Mouse (Mus musculus): ENCODE results near the gene Slc15a3. TPM values are rescaled to one million over a fixed set of nuclear protein-coding genes. Genes with fewer than 3 reads are reported as not detected.

The Slc15a3 gene
- 54.1 and 61.9 TPM in 2 replicates for total RNA-seq (2017)

DNA sequence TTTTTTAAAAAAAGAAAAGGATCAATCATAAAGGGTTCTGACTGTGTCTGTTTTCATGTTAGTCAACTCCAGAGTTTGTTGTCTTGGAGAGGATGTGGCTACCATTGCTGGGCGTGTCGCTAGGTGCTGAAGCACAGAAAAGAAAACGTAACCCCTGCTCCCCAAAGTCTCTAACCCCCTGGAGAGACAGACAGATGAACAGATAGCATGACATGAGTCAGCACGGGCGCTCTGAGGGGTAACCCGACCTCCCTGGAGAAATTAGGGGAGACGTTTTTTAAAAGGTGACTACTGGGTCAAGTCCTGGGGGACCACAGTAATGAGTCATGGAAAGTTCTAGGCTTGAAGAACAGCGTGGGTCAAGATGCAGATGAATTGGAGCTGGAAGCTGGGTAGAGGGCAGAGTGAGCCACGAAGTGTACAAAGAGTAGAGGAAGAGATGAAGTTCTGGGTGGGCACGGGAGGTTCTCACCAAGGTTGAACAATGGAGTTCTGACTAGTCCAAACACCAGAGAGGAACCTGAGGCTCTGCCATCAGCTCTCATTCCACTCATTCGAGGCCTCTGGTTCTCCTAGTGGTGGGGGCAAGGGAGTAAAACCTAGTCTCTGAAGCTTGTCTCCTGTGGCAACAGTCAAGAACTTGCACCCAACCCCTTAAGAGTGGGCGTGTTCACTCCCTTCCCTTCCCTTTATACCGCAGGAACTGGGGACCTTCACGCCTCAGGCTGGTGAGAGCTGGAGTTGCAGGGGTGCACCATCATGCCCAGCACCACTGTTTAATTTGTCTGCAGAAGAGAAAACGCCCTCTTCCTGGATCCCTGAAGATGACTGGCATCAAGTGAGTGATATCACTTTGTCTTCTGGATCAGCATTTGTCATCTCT is at the start of gene Slc15a3:
TSS of gene Slc15a3 (plus strand) at position 718 of the 883 bp plus-strand sequence.
- ATAC-seq (ENCODE audit: extremely low read depth, insufficient number of reproducible peaks, low FRiP score, poor library complexity, severe bottlenecking): no peak

DNA sequence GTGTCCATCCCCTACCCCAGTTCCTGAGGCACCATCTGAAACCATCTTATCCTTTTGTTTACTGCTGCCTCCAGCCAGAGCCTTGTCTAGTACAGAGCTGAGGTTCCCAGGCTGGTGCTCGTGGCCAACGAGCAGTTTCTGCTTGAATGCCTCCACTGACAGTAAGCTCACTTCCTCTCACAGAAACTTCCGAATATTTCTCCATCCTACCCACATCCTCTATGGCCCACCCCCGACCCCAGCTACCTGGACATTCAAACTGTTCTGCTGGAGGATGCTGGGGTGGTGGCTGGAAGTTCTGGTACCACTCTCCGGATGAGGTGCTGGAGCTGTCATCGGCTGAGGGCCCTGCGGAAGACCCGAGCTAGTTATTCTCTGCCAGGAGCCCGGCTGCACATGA is 49.2 kb upstream of the Slc15a3 start:
- ATAC-seq (ENCODE audit: extremely low read depth, insufficient number of reproducible peaks, low FRiP score, poor library complexity, severe bottlenecking): no peak

DNA sequence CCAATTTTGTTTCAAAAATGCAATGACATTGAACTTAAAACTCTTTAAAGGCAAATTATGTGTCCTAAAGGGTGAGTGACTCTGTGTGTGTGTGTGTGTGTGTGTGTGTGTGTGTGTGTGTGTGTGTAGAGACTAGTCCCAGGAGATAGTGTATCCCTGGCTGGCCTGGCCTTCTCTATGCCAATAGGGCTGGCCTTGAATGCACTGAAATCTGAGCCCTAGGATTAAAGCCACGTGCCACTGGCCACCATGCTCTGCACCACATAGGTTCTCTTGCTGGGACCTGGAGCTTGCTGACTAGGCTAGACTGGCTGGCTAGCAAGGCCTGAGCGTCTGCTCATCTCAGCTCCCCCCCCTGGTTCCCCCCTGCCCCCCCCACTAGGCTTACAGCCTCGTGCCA is 46.5 kb upstream of the Slc15a3 start:
- no peak for ATAC-seq (ENCODE audit: extremely low read depth, insufficient number of reproducible peaks, low FRiP score, poor library complexity, severe bottlenecking)

DNA sequence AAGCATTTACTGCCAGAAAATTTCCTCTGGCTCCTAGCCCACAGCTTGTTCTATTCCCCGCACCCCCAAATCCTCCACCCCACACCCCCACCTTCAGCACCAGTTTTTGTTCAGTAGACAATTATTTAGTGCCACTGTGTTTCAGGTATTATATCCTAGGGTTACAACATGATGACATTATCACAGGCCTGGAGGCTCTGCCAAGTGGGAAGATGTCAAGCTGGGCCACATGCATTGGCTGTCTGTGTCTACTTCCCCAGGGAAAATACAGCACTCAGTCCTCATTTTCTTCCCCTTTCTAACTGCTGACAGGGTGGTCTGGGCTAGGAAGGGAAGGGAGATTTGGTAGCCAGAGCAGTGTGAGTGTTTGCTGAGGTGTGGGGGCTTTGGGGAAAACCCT is 44.6 kb upstream of the Slc15a3 start:
- no peak for ATAC-seq (ENCODE audit: extremely low read depth, insufficient number of reproducible peaks, low FRiP score, poor library complexity, severe bottlenecking)

DNA sequence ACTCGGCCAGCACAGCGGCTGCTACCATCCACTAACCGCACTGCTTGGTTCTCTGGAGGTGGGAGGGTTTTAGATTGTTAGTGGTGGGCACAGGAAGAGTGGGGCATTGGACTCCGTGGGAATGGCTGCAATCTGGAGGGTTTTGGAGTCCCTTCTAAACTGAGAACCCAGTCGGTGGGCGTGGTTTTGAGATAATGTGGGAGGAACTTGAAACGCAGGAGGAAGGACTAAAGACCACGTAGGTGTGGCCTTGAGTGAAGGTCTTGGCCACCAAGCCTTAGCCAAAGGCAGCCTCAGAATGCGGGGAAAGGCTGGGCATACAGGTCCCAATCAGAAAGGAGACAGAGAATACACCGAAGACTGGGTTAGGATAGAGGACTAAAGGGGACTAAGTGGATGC is 41.0 kb upstream of the Slc15a3 start:
- no peak for ATAC-seq (ENCODE audit: extremely low read depth, insufficient number of reproducible peaks, low FRiP score, poor library complexity, severe bottlenecking)

DNA sequence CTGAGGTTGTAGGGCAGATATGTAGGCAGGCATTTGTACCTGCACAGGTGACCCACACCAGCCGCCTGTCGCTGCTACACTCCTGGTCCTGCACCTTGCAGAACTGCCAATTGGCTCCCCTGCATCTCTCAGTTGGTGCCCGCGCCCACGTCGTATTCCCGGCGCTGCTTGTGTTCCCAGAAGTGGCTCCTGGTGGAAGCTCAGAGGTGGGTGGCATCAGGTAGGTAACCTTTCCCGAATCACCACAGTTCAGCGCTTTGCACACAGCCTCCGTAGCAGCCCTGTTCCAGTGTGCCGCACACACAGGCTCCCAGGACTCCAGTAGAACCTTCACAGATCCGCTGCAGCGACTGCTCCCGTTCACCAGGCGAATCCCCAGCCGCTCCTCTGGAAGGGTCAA is 40.4 kb upstream of the Slc15a3 start:
- ATAC-seq (ENCODE audit: extremely low read depth, insufficient number of reproducible peaks, low FRiP score, poor library complexity, severe bottlenecking): no peak

DNA sequence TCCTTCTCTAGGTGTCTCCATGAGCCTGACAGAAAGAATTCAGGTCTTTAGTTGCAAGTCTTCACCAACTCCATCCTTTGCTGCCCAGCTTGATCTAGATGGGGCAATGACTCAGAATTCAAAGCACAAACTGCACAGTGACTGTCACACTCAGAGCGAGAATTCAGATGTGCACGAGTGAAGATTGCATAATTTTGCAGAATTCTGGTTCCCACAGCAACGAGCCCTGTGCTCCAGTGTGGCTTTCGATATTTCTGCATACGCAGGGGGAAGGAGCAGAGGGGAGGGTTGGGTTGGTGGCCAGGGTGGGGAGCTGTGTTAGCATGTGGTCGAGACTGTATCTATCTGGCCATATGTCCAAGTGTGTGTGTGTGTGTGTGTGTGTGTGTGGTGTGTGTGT is 38.5 kb upstream of the Slc15a3 start:
- no peak for ATAC-seq (ENCODE audit: extremely low read depth, insufficient number of reproducible peaks, low FRiP score, poor library complexity, severe bottlenecking)

DNA sequence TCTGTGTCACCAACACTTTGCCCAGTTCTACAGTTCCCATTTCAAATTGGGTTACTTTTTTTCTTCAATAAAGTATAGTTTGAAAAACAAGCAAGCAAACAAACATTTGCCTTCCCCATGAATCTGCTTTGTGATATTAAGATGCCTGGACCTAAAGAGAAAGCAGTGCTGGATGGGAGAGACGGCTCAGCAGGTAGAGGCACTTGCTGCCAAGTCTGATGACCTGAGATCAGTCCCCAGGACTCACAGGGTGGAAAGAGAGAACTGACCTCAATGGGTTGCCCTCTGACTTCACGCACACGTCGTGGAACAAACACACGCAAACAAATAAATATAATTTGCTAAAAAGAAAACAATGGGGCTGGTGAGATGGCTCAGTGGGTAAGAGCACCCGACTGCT is 37.6 kb upstream of the Slc15a3 start:
- no peak for ATAC-seq (ENCODE audit: extremely low read depth, insufficient number of reproducible peaks, low FRiP score, poor library complexity, severe bottlenecking)

DNA sequence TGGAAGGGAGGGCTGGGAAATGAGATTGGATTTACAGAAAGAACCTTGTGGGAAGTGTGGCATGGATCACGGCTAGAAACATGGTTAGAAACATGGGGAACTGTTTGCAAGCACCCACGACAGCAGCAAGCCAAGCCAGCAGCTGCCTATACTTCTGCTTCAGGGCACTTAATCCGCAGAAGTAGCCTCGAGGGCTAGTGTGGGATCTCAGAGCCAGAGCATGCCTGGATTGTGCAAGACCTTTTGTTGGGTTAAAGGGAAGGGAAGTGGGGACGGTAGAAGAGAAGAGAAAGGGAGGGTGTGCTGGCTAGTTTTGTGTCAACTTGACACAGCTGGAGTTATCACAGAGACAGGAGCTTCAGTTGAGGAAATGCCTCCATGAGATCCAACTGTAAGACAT is 35.8 kb upstream of the Slc15a3 start:
- ATAC-seq (ENCODE audit: extremely low read depth, insufficient number of reproducible peaks, low FRiP score, poor library complexity, severe bottlenecking): no peak

DNA sequence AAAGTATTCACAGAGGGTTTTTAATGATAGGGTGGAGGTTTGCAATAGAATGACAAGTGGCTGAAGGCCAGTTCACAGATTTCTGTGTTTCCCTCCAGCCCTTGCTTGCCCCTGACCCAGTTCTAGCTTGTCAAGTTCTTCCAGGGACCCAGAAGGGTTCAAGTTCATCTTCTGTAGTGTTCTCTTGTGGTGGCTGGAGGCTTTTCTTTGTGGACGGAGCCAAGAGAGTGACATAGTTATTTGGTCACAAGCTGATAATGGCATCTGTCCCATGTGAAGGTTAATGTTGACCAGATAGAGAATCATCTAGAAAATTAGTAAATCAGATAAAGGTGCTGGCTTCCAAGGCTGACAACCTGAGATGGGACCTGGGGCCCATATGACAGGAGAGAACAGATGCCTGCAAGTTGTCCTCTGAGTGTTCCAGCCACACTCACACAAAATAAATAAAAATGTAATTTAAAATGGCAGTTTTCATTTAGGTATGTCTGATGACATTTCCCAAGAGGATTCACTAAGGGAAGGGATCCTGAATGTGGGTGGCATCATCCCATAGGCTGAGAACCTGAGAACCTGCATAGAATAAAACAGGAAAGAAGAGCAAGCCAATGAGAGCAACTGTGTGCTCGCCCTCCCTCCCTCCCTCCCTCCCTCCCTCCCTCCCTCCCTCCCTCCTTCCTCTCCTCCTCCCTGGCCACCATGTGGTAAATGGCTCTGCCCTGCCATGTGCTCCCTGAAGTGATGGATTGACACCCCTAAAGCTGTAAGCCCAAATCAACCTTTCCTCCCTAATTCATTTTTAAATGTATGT is 34.5 kb upstream of the Slc15a3 start:
- ATAC-seq (ENCODE audit: extremely low read depth, insufficient number of reproducible peaks, low FRiP score, poor library complexity, severe bottlenecking): no peak

DNA sequence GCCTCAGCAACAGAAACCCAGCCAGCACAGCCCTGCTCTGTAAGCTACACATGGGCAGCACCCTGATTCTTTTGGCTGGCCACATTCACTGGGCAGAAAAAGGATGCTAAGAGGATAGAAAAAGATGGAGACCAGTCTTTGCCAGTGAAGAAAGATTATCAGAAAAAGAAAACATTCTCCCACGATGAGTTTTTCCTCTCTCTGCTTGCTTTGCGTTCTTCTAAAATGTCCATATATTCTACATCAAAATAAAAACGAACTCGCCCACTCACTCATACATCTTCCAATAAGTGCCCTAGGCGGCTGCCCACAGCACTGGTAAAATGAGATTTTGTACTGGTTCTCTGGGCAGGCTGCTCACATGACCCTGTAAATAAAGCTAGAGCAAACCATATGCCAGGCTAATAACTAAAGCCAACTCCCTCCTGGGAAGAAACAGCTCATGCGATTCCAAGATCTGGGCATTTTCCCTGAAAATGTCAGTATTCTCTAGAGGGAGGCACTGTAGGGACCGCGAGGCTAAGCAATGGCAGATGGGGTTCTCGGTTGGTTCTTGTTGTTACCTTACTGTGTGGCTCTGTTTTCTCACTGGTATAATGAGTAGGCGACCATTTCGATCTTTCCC is 33.8 kb upstream of the Slc15a3 start:
- no peak for ATAC-seq (ENCODE audit: extremely low read depth, insufficient number of reproducible peaks, low FRiP score, poor library complexity, severe bottlenecking)

DNA sequence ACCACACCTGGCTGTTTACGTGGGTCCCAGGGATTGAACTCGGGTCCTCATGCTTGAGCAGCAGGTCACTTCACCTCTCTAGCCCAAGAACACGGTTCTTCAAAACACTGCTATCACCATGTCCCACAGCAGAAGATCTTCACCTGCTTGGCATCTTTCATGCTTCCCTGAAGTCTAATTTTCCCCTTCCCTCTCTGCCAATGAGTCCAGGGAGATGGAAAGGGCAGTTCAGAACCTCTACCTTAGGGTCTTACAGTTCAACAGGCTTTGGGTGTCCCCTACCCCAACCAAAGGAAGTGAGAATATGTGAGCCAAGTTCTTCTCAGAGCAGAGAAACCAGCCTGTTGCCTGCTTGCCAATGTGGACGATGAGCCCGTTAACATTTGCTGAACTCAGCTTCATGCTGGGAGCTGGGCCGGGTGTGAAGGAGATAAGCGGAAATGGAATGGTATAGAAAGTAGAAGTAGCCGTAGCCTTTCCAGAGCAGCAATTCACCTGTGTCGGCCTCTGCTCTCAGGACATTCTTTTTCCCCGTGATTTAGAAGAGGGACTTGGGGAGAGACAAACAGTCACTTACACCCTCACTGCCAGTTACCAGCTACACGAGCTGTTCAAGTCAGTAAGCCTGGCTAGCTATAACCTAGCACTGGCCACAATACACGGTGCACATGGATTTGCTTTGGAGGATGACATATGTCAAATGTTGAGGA is 30.8 kb upstream of the Slc15a3 start:
- no peak for ATAC-seq (ENCODE audit: extremely low read depth, insufficient number of reproducible peaks, low FRiP score, poor library complexity, severe bottlenecking)

DNA sequence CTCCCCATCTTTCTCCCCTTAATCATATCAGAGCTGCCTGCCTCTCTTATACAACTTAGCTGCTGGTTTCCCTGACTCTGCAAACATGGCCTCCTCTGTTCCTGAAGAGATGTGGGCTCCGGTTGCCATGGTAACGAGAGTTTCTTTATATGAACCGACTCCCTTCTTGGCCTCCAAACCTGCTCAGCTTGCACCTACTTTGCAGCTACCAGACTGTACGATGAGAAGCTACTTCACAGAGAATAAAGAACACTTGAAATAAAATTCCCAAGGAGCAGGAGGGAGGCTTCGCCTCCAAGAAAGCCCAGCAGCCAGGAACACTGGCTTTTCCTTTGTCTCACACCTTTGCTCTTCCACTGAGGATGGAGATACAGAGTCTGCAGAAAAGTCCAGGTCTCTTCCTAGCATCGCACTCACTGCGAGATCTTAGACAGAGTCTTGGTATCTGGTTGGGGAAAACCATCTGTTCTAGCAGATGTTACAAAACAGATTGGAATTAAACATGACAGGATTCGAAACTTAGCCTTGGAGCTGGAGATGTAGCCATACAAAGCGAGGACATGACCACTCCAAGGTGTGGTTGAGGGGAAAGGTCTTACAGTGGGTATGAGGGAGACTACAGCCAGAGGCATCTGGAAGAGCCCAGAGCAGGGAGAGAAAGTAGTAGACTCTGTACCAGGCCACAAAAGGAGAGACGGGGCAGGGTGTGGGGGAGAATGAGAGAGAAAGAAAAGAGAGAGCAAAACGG is 29.9 kb upstream of the Slc15a3 start:
- ATAC-seq (ENCODE audit: extremely low read depth, insufficient number of reproducible peaks, low FRiP score, poor library complexity, severe bottlenecking): no peak

DNA sequence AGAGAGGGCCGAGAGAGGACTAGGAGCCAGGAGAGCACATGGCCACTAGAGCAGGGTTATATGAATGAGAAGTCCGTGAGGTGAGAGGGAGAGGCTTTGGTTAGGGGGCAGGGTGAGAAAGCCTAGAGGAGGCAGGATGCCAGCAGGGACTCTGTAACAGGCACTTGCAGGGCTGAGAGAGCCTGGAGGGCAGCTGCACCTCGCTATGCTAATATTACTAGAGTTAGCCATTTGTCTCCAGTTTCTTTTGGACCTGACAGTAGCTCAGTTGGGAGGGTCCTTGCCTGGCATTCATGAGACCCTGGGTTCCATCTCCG is 29.4 kb upstream of the Slc15a3 start:
- ATAC-seq (ENCODE audit: extremely low read depth, insufficient number of reproducible peaks, low FRiP score, poor library complexity, severe bottlenecking): no peak

DNA sequence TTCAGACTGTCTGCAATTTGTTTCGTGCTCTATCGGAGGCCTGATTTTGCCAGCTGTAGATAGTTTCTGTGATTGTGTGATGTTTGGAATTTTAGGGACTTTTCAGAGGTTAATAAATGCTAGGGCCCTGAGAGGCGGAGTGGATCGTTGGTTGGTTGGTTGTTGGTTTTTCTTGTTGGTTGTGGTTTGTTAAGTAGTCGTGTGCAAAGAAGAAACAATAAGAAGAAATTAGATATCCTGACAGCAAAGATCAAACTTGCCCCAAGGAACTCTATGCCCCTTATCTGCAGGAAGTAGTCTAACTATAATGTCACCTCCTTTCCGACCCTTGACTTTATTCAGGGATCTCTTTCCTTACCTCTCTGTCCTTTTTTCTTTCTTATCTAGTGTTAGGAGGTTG is 28.1 kb upstream of the Slc15a3 start:
- ATAC-seq (ENCODE audit: extremely low read depth, insufficient number of reproducible peaks, low FRiP score, poor library complexity, severe bottlenecking): no peak

DNA sequence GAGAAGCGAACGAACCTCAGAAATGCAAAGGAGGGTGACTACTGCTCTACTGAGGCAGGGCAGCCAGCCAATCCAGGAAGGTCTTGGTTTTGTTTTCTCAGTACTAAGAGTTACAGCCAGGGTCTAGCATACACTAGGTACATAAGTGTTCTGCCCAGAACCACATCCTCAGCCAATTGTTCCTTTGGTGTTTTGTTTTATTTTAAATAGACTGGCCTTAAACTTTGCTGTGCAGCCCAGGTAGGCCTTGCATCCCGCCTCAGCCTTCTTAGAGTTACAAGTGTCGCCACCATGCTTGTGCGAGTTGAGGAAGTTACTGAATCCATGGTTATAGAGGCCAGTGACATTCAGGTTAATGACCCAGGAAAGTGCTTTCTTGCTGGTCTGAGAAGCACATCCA is 26.5 kb upstream of the Slc15a3 start:
- no peak for ATAC-seq (ENCODE audit: extremely low read depth, insufficient number of reproducible peaks, low FRiP score, poor library complexity, severe bottlenecking)

DNA sequence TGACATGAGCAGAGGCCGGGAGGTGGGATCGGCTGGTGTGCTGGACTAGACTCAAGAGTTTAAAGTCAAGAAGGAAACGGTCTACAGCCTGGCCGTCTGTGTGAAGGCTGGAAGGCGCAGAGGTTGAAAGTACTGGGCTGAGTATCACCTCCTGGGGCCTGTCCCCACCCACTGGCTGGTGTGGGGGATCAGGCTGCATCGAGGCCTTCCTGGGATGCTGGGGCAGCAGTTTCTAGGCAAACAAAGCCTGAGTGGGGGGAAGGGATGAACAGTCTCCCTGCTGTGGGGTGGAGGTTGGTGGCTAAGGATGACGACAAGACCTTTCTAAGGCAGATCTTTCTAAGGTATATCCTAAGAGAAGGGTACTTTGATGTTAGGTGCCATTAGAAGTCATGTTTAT is 25.6 kb upstream of the Slc15a3 start:
- no peak for ATAC-seq (ENCODE audit: extremely low read depth, insufficient number of reproducible peaks, low FRiP score, poor library complexity, severe bottlenecking)

DNA sequence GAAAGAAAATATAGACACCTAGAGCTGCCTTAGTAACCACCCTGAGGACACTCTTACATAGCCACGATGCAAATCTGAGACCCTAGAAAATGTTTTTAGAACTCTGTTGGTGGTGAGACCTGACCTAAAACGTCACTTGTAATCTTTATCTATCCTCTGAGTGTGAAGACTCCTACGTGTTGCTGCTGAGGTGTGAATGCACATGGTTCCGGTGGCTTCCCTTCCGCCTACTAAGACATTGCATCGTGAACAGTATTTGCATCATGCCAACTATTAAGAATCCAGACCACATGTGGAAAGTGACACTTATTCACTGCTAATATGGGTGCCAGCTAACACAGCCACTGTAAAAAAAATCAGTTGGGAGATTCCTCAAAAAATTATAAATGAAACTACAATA is 23.7 kb upstream of the Slc15a3 start:
- no peak for ATAC-seq (ENCODE audit: extremely low read depth, insufficient number of reproducible peaks, low FRiP score, poor library complexity, severe bottlenecking)

DNA sequence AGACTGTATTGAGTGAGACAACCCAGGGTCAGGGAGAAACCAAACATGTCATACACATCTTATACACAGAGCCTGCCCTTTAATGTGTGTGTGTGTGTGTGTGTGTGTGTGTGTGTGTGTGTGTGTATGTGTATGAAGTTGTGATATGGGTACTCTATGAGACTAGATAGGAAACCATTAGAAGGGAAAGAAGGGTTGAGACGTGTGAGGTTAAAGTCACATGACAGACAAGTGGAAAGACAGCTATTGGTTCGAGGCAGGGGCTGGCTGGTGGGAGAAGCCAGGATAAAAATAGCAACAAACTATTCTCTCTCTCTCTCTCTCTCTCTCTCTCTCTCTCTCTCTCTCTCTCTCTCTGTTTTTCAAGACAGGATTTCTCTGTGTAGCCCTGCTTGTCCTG is 23.1 kb upstream of the Slc15a3 start:
- no peak for ATAC-seq (ENCODE audit: extremely low read depth, insufficient number of reproducible peaks, low FRiP score, poor library complexity, severe bottlenecking)

Measured in neutrophil, adult 5-6 weeks (primary cell).